Mouse (Mus musculus): ENCODE measurements around the gene C2cd3. TPM values are rescaled to one million over a fixed set of nuclear protein-coding genes. Genes with fewer than 3 reads are reported as not detected.
"Not testable (repeated sequence)": the region's sequence is repeated elsewhere in the genome, so short reads cannot be mapped to it uniquely, and the experiment has no call there.

The C2cd3 gene
- total RNA-seq, 4 experiments from 2014 or later = 19.8 to 27.6 (median 24.5) TPM

DNA sequence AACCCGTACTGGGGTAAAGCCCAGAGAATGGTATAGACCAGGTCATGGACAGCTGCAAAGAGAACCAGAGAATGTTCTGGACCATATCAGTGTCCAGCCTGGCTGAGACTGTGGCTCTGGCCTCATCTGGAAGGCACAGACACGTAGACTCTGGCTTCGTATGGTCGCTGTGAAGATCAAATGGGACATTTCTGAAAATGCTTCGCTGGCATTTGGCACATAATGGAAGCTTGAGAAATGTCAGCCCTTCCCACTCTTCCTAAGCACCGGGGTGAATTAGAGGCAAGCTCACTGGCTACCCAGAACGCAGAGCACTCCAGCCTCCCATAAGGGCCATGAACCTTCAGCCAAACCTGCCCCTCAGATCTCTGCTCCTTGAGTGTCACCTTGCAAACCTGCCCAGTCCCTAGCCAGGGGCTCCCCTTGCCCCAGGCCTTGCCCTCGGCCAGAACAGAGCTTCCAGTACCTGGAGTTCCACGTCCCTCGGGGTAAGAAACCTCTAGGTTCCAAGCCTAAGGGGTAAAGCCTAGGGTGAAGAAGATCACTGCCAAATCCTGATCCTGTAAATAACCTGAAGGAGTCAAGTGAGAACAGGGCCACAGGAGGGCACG, 98.9 kb downstream of the C2cd3 start:
- no peak for DNase-seq (ENCODE audit: low spot score in 2 of 2)

GRCm38 (mm10) chr7:100471407-100471797, 99.4 kb downstream of the C2cd3 start:
- DNase-seq (ENCODE audit: low spot score in 2 of 2) = no peak

GRCm38 (mm10) chr7:100472777-100473176, 100.7 kb downstream of the C2cd3 start, which contains the start of gene Ucp3:
Gene Ucp3 (plus strand): TSS chr7:100472990.
- no peak for DNase-seq (ENCODE audit: low spot score in 2 of 2)

- DNase-seq (ENCODE audit: low spot score in 2 of 2) = no peak
These were observed 101.9 kb downstream of the C2cd3 start for GRCm38 (mm10) chr7:100473846-100474454.

DNA sequence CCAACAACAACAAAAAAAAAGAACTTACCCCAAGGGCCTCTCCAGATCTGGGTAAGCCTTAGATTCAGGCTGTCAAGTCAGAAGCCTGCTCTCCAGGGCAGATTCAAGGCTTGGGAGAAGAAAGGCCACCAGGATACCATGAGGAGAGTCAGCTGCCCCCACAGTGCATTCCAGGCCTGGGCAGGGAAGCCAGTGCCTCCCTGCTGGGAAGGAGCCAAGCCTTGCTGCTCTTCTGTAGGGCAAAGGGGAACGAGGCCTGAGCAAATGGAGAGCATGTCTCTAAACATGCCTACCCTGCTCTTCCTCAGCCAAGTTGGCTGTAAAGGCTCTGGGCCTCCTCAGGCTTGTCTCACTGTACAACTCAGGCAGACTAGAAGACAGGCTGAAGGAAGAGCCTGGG, 102.6 kb downstream of the C2cd3 start:
- DNase-seq (ENCODE audit: low spot score in 2 of 2) = no peak

DNA sequence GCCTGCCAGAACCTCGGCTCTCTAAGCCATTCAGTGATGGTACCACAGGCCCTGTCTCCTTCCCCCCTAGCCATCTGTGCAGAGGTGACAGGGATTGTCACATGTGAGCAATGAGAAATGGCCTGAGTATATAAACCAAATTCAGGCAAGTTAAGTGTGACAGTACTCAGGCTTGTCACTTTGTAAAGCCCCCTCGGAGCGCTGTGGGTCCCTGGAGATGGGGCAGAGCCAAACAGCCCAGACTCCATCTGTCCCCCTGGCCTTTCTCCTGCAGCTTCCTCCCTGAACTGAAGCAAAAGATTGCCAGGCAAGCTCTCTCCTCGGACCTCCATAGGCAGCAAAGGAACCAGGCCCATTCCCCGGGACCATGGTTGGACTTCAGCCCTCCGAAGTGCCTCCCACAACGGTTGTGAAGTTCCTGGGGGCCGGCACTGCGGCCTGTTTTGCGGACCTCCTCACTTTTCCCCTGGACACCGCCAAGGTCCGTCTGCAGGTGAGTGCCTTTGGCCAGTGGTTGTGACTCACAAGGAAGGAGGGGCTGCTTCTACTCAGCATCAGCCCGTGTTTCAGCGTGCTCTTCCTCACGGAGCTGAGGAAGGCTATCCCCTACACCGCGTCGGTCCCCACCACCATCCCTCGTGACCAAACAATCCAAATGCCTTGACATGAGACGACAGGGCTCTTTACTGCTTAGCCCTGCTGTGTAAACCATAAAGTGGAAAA, 107.2 kb downstream of the C2cd3 start:
- DNase-seq (ENCODE audit: low spot score in 2 of 2) = no peak

- DNase-seq (ENCODE audit: low spot score in 2 of 2) = no peak
These were observed 107.8 kb downstream of the C2cd3 start for GRCm38 (mm10) chr7:100479823-100480164.

DNA sequence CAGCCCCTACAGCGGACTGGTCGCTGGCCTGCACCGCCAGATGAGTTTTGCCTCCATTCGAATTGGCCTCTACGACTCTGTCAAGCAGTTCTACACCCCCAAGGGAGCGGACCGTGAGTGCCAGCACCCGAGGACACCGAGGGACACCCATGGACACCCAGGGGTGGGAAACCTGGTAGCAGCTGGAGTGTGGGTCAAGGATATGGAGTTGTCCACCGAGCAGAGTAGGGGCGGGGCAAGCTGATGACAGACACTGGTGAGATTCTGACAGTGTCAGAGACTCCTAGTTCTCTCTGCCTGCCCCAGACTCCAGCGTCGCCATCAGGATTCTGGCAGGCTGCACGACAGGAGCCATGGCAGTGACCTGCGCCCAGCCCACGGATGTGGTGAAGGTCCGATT, 108.1 kb downstream of the C2cd3 start:
- no peak for DNase-seq (ENCODE audit: low spot score in 2 of 2)

GRCm38 (mm10) chr7:100482046-100482445, 110.0 kb downstream of the C2cd3 start:
- not testable (repeated sequence) for DNase-seq (ENCODE audit: low spot score in 2 of 2)

- DNase-seq (ENCODE audit: low spot score in 2 of 2) = no peak
These were observed 112.5 kb downstream of the C2cd3 start for GRCm38 (mm10) chr7:100484493-100484892.

- no peak for DNase-seq (ENCODE audit: low spot score in 2 of 2)
These were observed 115.3 kb downstream of the C2cd3 start for GRCm38 (mm10) chr7:100487301-100487700.

DNA sequence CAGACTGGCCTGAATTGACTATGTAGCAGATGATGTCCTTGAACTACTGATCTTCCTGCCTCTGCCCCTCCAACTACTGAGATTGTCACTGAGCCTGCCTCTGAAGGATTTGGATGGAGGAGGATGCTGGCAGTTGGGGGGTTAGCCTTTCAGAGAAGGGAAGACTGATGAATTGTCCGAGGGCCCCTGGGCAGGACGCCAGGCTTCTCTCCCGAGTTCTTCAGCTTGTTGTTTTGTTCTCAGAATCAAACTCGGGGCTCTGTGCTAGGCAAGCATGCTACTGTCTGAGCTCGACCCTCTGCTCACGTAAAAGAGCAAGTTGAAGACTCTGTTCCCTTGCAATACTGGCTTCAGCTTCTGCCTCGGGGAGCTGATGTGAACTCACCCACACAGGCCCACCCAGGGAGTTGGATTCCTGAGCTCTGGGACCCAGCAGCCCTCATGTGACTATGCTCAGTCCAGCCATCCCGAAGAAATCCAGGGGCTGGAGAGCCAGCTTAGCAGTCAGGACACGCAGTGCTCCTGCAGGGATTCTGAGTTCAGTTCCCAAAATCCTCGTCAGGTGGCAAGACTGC, 116.5 kb downstream of the C2cd3 start:
- no peak for DNase-seq (ENCODE audit: low spot score in 2 of 2)

- no peak for DNase-seq (ENCODE audit: low spot score in 2 of 2)
These were observed 120.5 kb downstream of the C2cd3 start for GRCm38 (mm10) chr7:100492391-100493116.

- peak; percentile 40 to 42 for DNase-seq (ENCODE audit: low spot score in 2 of 2)
These were observed 121.1 kb downstream of the C2cd3 start, which contains the start of gene Ucp2 for GRCm38 (mm10) chr7:100493117-100493483. Gene Ucp2 (plus strand): TSS chr7:100493337.

DNA sequence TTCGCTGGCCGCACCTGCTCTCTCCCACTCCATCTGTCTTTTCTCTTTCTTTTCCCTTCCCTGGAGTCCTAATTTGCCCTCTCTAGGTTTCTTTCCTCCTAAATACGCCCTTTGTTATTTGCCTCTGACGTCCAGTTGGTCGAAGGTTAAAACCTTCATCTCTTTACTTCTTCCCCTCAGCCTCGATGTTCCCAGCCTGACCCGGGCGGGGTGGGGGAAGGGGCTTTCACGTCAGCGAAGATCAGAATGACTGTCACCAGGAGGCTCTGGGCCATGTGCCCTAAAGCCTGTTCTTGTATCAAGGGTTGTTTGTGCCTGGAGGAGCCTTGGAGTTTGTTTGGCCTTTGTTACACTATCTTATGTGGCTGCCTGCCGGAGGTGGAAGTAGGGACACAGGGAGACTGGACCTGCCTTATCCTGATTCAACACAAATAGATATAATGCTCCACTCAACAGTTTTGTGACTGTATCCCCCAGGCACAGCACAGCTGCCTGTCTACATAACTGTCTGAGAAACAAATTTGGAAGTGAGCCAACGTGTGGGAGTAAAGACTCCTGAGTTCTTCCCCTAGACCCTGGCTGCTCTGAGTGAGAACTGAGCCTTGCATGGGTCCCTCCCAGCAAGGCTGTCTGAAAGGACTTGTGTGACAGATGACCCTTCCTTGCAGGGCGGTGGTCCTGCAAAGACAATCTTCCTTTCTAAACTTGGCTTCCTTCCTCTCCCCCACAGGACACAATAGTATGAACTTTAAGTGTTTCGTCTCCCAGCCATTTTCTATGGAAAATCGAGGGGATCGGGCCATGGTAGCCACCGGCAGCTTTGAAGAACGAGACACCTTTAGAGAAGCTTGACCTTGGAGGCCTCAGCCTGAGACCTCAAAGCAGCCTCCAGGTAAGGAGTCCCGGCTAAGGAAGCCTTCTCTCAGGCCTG, 121.7 kb downstream of the C2cd3 start:
- DNase-seq (ENCODE audit: low spot score in 2 of 2) = no peak

GRCm38 (mm10) chr7:100494415-100494831, 122.4 kb downstream of the C2cd3 start:
- DNase-seq (ENCODE audit: low spot score in 2 of 2) = no peak

- DNase-seq (ENCODE audit: low spot score in 2 of 2) = no peak
These were observed 123.0 kb downstream of the C2cd3 start for GRCm38 (mm10) chr7:100495042-100495441.

DNA sequence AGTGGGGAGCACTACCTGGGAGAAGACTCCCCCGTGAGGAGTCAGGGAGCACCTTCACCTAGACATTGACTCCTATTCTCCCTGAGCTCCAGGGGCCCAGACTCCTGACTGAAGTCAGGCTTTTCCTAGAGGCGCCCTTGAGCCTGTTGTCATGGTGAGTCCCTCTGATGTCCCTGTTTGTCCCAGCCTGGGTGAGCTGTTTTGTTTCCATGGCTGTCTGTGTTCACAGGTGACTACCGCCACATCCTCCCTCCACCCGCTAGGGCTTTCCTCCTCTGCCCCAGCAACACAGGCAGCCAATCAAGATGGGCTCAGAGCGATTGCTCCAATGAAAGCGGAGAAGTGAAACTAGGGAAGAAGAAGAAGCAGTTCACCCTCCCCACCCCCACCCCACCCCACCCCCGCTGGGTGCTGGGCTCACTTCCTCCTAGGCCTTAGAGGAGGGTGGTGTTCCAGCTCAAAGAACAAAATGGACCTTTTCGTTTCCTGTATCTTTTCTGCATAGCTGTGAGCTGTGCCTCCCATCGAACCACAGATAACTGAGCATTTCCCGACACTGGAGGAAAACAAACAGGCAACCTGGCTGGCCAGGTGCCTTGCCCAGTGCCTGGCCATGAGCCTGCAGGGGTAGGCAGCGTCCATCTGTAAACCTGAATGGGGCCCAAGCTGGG, 123.7 kb downstream of the C2cd3 start:
- DNase-seq (ENCODE audit: low spot score in 2 of 2) = peak; percentile 64 to 76

GRCm38 (mm10) chr7:100496371-100496770, 124.3 kb downstream of the C2cd3 start:
- DNase-seq (ENCODE audit: low spot score in 2 of 2) = no peak

- no peak for DNase-seq (ENCODE audit: low spot score in 2 of 2)
These were observed 124.8 kb downstream of the C2cd3 start for GRCm38 (mm10) chr7:100496791-100497190.
